ENCODE assay signal across 15 mouse cellular contexts in genomic region chr6:86989576-86989975, GRCm38 (mm10). TPM values are rescaled to one million over a fixed set of nuclear protein-coding genes. Genes with fewer than 3 reads are reported as not detected.
A peak's percentile ranks its signal among the peaks of the same experiment; 100 is the strongest.
DNase-seq lines count a peak whose midpoint lies in the region; ATAC-seq and TF ChIP-seq lines count a peak whose summit lies in the region.
"Had no signal": no experiment of that assay in that cellular context is flagged by ENCODE, and none has a peak within 500 bp of the region (broad histone marks: within the 10 kb centered on the region; RNA-seq: fewer than 3 reads in every experiment).

No protein-coding gene starts in this region.

- TF ChIP-seq EP300 in heart, adult 2 months (IDR thresholded peaks at IDR 0.05; ENCODE audit: insufficient read depth, low read depth, low read length) = 0 out of 2 replicates have a peak, but pooled peaks have one; percentile 22

- no peak for TF ChIP-seq POLR2A in heart, adult 2 months (IDR thresholded peaks at IDR 0.05; ENCODE audit: insufficient read depth, low read depth, low read length)

- H3K4me2 ChIP-seq in kidney, embryonic 15.5 days = no peak overlapping the region
- no peak overlapping the region for H3K4me2 ChIP-seq in forebrain, embryonic 16.5 days (ENCODE audit: low read length)
- H3K4me2 ChIP-seq: hindbrain, embryonic 15.5 days; limb, embryonic 12.5 days had no signal

- TF ChIP-seq CTCF in heart, adult 2 months (IDR thresholded peaks at IDR 0.05) = peak; percentile 39

- H3K4me3 ChIP-seq in kidney, embryonic 15.5 days (replicated peaks) = no peak overlapping the region
- H3K4me3 ChIP-seq in heart, adult 2 months = no peak overlapping the region
- H3K4me3 ChIP-seq in forebrain, embryonic 16.5 days (replicated peaks; ENCODE audit: low read length) = no peak overlapping the region
- H3K4me3 ChIP-seq: hindbrain, embryonic 15.5 days; limb, embryonic 12.5 days had no signal

- peak; percentile 52 for DNase-seq in kidney, adult 11 months
- DNase-seq in adrenal gland, adult (ENCODE audit: inconsistent age in 2 of 2, low spot score in 1 of 2) = peak; percentile 76 to 84
- DNase-seq in heart, adult 2 months = peak; percentile 34 to 52
- DNase-seq in heart, postnatal 36 days = peak; percentile 18 to 34
- no peak for DNase-seq in cerebellum, adult 11 months
- no peak for DNase-seq in neural tube, embryonic 10.5 days (ENCODE audit: extremely low spot score, low spot score)
- DNase-seq: embryo, embryonic 11 days; layer of hippocampus, adult 9-11 months; lung, adult 2 months; thymus, postnatal 36 days had no signal

- intact Hi-C loops in heart, adult 2 months (cut with DNase I) = loop anchor here (5.0 kb wide), 1 partner anchor 177 kb away; no protein-coding TSS in a partner anchor
- intact Hi-C loops in heart, postnatal 36 days (cut with DNase I) = no loop called here

- no peaks in the 10 kb centered on the region for H3K27me3 ChIP-seq in kidney, embryonic 15.5 days
- H3K27me3 ChIP-seq in heart, adult 2 months (ENCODE audit: control insufficient read depth, insufficient read depth, low read length) = no peaks in the 10 kb centered on the region
- no peaks in the 10 kb centered on the region for H3K27me3 ChIP-seq in forebrain, embryonic 16.5 days (replicated peaks; ENCODE audit: control insufficient read depth, insufficient read depth, low read length)
- H3K27me3 ChIP-seq: hindbrain, embryonic 15.5 days; limb, embryonic 12.5 days had no signal

- no peak for ATAC-seq in kidney, embryonic 15.5 days (replicated peaks; ENCODE audit: low FRiP score)
- no peak for ATAC-seq in forebrain, embryonic 16.5 days
- ATAC-seq: activated CD4-positive, CD25-positive, alpha-beta regulatory T cell, adult 4 months had no signal

- 89% methylated on average over 6 of the region's 6 CpGs for WGBS in kidney, embryonic 15.5 days
- 66% methylated on average over 6 of the region's 6 CpGs for WGBS in heart, adult 2 months
- WGBS in forebrain, embryonic 16.5 days = 85% methylated on average over 6 of the region's 6 CpGs

- H3K36me3 ChIP-seq in kidney, embryonic 15.5 days = peaks cover 20% of the 10 kb centered on the region
- H3K36me3 ChIP-seq in heart, adult 2 months (ENCODE audit: control insufficient read depth, insufficient read depth, low read length) = peaks cover 6% of the 10 kb centered on the region
- H3K36me3 ChIP-seq in forebrain, embryonic 16.5 days (ENCODE audit: control insufficient read depth, insufficient read depth) = peaks cover 5% of the 10 kb centered on the region; the same call in 1 of the 2 replicates

- H3K79me2 ChIP-seq in heart, adult 2 months (replicated peaks; ENCODE audit: control insufficient read depth, insufficient read depth, low read length) = no peaks in the 10 kb centered on the region

- H3K9ac ChIP-seq in kidney, embryonic 15.5 days = no peak overlapping the region
- no peak overlapping the region for H3K9ac ChIP-seq in heart, adult 2 months (ENCODE audit: low read depth, low read length)
- no peak overlapping the region for H3K9ac ChIP-seq in forebrain, embryonic 16.5 days (replicated peaks; ENCODE audit: low read depth, low read length)
- H3K9ac ChIP-seq: hindbrain, embryonic 15.5 days; limb, embryonic 12.5 days had no signal

- no peaks in the 10 kb centered on the region for H3K9me3 ChIP-seq in kidney, embryonic 15.5 days (replicated peaks)
- no peaks in the 10 kb centered on the region for H3K9me3 ChIP-seq in forebrain, embryonic 16.5 days (ENCODE audit: control insufficient read depth, low read length)
- H3K9me3 ChIP-seq: hindbrain, embryonic 15.5 days; limb, embryonic 12.5 days had no signal

- H3K4me1 ChIP-seq in kidney, embryonic 15.5 days = 0 out of 2 replicates have a peak, but pooled peaks cover 2% of the 10 kb centered on the region
- H3K4me1 ChIP-seq in heart, adult 2 months (ENCODE audit: control insufficient read depth, insufficient read depth, low read length) = peaks cover 1% of the 10 kb centered on the region; the same call in 1 of the 2 replicates
- H3K4me1 ChIP-seq in forebrain, embryonic 16.5 days (replicated peaks; ENCODE audit: control insufficient read depth, insufficient read depth, low read length) = no peaks in the 10 kb centered on the region
- H3K4me1 ChIP-seq: hindbrain, embryonic 15.5 days; limb, embryonic 12.5 days had no signal

- no peak overlapping the region for H3K27ac ChIP-seq in kidney, embryonic 15.5 days
- no peak overlapping the region for H3K27ac ChIP-seq in heart, adult 2 months
- no peak overlapping the region for H3K27ac ChIP-seq in forebrain, embryonic 16.5 days (ENCODE audit: low read length)
- H3K27ac ChIP-seq: hindbrain, embryonic 15.5 days; limb, embryonic 12.5 days had no signal

RNA-seq across cellular contexts. Expression of gene Nfu1, which starts 19.5 kb away (rescaled TPM):
- 104 and 106 TPM in 2 replicates for polyA plus RNA-seq in kidney, embryonic 15.5 days (2015; fragmentation: Nextera tagmentation; extraction: Ambion mirVana)
- total RNA-seq in heart, adult 2 months (2021) = 10 to 100 TPM; 67.6 to 72.3 TPM
- 200 and 213 TPM in 2 replicates for polyA plus RNA-seq in heart, adult 2 months (2012; rRNA removed)
- total RNA-seq in heart, postnatal 36 days (2021) = 10 to 100 TPM; 71.5 to 72.8 TPM
- 99.2 and 109 TPM in 2 replicates for polyA plus RNA-seq in forebrain, embryonic 16.5 days (2015; fragmentation: Nextera tagmentation; extraction: Ambion mirVana)

RNA-seq across cellular contexts. Expression of gene Gfpt1, which starts 53.1 kb away (rescaled TPM):
- 19.8 and 22.0 TPM in 2 replicates for polyA plus RNA-seq in kidney, embryonic 15.5 days (2015; fragmentation: Nextera tagmentation; extraction: Ambion mirVana)
- 10 to 100 TPM; 16.1 to 17.5 TPM for total RNA-seq in heart, adult 2 months (2021)
- 6.1 and 13.0 TPM in 2 replicates for polyA plus RNA-seq in heart, adult 2 months (2012; rRNA removed)
- 10 to 100 TPM; 13.0 to 15.6 TPM for total RNA-seq in heart, postnatal 36 days (2021)
- 22.6 and 25.1 TPM in 2 replicates for polyA plus RNA-seq in forebrain, embryonic 16.5 days (2015; fragmentation: Nextera tagmentation; extraction: Ambion mirVana)

Comparison
In these comparisons a context has a peak if more than half of its experiments do, and no peak if none do; other contexts are left out.
1. DNase-seq: peak in kidney, adult 11 months (single experiment), adrenal gland, adult (2 of 2), heart, adult 2 months (2 of 2) and heart, postnatal 36 days (2 of 2); none in cerebellum, adult 11 months (single experiment) and neural tube, embryonic 10.5 days (single experiment).